Mouse (Mus musculus) lung, postnatal 14 days (tissue): Measurements from ENCODE around the gene Stk38l.

Experiments
- DNase-seq: peaks from one replicate; pipeline ENCODE4 v3.0.0; 2021

The Stk38l gene

GRCm38 (mm10) chr6:146724581-146725383, at the start of gene Stk38l:
TSS of gene Stk38l (plus strand) at chr6:146724995.
- peak; percentile 96 for DNase-seq

GRCm38 (mm10) chr6:146676904-146677303, 47.9 kb upstream of the Stk38l start:
- no peak for DNase-seq

DNA sequence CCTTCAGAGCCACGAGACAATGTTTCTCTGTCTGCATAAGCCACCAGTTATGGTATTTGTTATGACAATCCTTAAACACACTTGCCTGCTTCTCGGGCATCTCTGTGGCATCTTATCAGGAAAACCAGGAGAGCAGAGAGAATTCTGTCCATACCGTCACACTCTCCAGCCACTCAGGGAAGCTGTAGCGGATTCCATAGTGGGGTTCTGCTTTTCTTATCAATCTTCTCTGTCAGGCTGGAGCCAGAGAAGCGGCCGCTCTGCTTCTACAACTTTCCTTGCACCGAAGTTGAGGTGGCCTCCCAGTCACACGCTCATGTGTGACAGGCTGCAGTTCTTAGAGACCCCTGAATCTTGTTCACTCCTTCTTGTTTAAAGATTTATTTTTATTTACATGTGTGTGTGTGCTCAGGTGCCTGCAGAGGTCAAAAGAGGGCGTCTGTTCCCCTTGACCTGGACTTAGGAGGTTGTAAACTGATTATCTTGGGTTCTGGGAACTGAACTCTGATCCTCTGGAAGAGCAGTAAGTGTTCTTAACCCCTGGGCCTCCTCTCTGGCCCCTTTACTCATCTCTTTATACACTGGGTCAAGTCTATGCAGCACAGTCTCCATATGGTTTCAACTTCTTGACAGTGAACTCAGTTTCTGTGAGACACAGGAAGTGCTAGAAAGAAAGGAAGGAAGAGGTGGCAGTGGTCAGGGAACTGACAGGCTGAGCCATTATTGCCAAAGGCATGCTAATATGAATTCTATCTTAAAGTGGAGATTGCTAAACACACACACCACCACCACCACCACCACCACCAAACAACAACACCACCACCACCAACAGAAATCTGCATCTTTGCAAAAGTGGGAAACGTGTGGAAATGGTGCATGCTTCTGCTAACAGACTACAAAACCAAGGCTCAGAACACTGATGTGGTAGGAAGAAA, 46.4 kb upstream of the Stk38l start:
- DNase-seq = no peak

DNA sequence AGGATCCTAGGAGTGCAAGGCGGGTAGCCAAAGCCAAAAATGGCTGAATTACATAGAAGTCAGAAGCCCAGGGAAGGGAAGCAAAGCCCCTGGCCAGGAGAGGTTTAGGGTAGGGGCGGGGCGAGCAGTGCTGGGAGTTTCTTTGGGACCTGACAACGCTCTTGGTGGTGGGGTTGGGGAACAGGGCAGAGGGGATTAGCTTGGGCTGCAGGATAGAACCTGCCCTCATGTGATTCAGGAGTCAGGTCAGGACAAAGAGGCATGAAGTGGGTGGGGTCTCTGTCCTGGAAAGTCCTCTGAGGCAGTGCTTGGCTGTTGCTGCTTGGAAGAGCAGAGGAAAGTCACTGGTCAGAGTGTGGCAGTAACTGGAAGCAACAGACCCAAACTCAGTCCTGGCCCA, 40.9 kb upstream of the Stk38l start:
- DNase-seq = no peak

DNA sequence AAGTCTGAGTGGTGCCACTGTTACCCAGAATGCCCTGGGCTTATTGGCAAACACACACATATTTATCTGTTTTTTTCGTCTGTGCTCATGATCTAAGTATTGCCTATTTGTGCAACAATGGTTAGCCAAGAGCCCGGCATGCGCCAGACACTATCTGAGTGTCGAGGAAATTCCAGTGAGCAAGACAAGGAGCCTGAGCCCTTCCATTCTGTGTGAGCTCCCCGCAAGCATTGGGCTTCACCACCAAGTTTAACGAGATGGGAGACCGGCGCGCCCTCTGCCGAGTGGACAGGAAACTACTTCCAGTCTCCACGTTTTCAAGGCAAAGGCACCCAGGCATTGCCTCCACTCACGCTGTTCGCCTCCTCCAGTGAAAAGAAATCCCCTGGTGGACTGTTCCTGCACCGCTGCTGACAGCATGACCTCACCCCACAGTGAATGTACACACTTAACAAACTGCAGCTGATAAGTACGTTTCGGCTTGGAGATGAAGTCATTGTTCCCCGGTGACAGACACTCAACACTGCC, 39.0 kb upstream of the Stk38l start:
- peak; percentile 74 for DNase-seq

- DNase-seq = no peak
Measured at GRCm38 (mm10) chr6:146686463-146687196, 38.2 kb upstream of the Stk38l start.

DNA sequence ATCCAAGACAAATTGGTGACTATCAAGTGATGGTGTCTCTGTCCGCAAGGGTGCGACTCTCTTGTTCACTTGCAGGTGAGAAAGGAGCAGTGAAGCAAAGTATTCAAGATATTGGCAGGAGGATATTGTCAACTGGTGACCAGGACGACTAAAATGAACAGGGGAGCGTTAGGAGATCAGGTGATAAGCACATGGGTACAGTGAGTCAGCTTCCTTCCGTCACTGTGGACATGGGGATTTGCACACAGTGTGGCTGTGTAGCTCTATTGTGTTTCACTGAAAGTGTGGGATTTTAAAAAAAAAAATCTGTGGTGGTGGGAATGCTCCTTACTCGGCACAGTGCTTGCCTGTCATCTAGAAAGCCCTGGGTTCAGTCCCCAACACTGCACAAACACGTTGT, 36.8 kb upstream of the Stk38l start:
- DNase-seq = no peak

- no peak for DNase-seq
Measured at GRCm38 (mm10) chr6:146688861-146689260, 35.9 kb upstream of the Stk38l start.

DNA sequence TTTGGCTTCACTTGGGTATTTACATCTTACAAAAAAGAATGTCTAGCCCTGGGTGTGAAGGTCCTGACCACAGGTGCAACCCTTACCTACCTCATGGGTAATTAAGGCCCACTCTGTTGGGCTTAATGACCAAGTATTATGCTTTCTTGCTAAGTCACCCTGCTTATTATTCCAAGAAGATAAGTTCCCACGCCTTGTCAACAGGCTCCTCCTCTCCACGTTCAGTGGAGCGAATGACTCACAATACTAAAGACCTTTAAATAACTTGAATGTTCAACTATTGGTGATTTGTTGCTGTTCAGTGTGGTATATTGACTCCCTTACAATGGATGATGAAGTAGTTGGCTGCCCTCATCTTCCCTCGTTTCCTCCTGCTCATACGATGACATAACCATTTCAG, 27.0 kb upstream of the Stk38l start:
- DNase-seq = no peak

DNA sequence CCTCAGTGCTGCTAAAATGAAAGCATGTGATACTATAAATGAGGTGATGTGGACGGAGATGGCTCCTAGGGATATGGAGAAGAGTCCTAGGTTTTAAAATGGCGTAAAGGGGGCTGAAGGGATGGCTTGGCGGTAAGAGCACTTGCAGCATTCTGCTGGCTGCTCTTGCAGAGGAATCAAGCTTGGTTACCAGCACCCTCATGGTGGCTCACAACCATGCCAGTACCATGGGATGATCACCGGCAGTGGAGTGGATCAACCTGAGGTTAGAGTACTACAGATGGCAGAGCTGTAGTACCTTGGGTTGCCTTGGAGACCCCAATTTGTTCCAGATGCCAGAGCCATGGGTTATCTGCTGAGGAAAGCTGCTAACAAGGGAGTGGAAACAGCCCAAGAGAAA, 26.4 kb upstream of the Stk38l start:
- no peak for DNase-seq

DNA sequence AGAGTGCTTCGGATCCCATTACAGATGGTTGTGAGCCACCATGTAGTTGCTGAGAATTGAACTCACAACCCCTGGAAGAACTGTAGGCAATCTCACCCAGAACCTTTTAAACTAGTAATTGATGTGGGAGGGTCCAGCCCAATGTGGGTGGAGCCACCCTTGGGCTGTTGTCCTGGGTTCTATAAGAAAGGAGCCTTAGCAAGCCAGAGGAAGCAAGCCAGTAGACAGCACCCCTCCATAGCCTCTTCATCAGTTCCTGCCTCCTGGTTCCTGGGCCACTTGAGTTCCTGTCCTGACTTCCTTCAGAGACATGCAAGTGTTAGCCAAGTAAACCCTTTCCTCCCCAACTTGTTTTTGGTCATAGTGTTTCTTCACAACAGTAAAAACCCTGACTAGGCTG, 24.3 kb upstream of the Stk38l start:
- DNase-seq = no peak

GRCm38 (mm10) chr6:146702126-146702881, 22.5 kb upstream of the Stk38l start:
- DNase-seq = no peak

- DNase-seq = no peak
Measured at GRCm38 (mm10) chr6:146703351-146703750, 21.4 kb upstream of the Stk38l start.

DNA sequence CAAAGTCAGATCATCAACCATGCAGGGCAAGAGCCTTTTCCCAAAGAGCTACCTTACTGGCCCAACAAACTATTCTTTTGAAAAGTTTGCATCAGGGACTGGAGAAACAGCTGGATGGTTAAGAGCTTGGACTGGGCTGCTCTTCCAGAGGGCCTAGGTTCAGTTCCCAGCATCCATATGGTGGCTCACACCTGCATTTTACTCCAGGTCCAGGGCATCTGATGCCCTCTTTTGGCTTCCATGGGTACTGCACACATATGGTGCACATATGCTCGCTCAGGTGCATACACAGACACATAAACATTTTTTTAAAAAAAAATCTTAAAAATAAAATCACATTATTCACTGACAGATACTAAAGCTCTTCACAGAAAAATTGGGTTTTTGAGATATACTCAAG, 19.2 kb upstream of the Stk38l start:
- DNase-seq = no peak

DNA sequence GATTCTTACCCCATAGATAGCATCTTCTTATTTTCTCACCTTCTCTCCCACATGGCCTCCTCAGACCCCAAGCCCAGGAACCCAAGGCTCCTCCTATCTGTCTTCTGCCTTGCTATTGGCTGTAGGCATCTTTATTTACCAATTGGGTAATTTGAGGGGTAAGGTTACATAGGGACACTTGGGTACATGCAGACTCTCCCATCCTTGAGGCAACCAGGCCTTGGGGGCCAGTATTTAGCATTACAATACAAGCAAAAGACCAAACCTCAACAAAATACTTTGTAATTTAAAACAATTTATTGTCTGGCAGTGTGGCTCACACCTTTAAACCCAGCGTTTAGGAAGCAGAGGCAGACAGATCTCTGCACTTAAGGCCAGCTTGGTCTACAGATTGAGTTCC, 5.2 kb upstream of the Stk38l start:
- no peak for DNase-seq

DNA sequence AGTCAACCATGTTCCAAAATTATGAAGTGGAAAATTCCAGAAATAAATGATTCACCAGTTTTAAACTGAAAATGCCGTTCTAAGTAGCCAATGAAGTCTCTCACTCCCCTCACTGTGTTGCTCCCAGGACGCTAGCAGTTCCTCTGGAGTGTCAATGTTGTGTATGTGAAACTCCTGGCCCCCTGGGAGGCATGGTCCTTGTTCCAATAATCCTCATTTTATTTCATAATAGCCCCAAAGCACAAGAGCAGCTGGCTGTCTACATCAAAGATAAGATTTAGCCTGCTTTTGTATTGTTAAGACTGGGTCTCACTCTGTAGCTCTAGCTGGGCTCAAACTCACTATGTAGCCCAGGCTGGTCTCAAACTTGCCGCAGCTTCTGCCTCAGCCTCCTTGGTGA, 990 bp upstream of the Stk38l start:
- no peak for DNase-seq

GRCm38 (mm10) chr6:146725384-146725791, 593 bp downstream of the Stk38l start:
- peak; percentile 29 for DNase-seq

DNA sequence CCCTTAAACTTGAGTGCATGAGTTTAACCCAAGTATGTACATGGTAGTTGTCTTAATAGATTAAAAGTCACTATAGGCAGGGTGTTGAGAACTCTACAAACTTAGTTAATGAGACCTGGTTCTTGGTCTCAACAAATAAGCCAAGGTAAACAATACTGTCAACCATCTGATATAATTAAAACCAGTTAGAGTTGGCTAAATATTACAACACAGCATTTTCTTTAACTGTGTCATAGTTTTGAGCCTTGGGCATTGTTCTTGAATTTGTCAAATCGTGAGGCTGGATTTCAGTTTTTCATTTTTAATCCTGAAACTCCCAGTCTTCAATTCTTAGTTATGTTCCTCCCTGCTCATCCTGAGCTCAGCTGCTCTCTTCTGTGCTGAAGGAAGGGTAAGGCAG, 6.2 kb downstream of the Stk38l start:
- DNase-seq = no peak

DNA sequence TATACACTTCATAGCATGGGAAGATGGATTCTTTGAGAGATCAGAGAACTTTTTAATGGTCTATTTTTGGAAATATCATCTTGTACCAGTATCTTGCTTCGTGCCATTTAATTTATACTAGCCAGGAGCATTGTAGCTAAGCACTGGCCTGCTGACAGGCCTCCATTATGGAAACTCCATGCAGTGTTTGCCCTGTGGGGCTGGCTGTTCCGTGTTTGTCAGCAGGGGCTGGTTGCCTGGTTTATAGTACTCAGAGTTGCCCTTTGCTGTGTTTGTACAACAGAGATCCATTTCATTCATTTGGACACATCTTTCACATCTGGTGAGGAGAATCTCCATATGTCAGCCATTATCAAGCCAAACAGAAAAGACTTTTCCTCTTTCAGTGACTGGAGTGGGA, 6.9 kb downstream of the Stk38l start:
- DNase-seq = no peak

DNA sequence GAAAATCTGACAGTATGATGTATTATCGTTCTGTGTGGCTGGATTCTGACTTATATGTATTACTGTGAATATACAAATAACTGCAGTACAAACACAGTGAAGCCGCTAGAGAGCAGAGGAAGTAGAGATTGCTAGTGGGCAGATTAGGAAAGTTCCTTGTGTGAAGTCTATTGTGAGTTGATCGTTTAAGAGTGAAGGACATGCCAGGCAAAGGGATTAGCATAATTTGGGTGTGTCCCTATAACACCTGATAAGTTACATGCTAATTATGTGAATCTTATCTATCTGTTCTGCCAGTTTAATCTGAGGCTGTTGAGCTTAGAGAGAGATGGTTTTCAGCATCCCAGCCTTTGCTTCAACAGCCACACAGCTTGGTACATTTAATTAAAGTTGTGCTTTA, 7.4 kb downstream of the Stk38l start:
- DNase-seq = no peak

DNA sequence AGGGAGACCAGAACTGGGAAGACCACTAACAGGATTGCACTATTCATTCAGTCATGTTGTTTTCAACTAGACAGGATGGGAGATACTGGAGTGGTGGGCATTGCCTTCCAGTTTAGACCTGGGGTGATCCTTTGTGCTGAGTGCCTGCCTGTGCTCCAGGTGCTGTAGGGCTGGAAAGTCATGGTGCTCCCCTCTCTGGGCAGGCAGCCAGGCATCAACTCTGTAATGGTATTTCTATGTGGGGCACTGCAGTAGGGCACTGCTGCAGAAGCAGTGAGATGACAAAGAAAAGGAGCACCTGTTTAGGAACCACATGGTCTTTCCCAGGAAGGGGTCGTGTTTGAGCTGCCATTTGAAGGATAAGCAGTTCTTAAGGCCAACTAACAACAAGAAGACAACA, 7.9 kb downstream of the Stk38l start:
- no peak for DNase-seq

- no peak for DNase-seq
Measured at GRCm38 (mm10) chr6:146733554-146733953, 8.8 kb downstream of the Stk38l start.
